In the genomic region with DNA sequence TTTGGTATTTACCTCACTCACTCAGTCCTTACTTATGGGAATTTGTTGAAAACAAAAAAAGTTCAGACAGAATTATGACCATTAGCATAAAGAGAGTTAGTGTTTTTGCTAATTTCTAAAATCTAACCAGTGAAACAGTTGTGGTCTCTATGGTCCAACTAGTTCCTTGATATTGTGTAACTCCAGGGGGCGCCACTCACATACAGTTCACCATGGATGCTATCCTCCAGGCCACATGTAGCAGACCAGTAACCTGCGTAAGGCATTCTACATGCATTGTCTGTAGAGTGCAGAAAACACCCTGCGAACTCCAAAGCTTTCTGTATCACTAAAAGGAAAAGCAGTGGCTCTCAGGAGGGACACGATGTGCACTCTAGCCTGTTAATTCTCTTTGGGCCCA, we compare ENCODE assay signal across 8 mouse cellular contexts.
DNase-seq lines count a peak whose midpoint lies in the region; ATAC-seq and TF ChIP-seq lines count a peak whose summit lies in the region.

No protein-coding gene starts in this region.

- peak; percentile 70 for TF ChIP-seq CTCF in heart, adult 2 months (IDR thresholded peaks at IDR 0.05)

- H3K9me3 ChIP-seq in heart, embryonic 11.5 days (replicated peaks; ENCODE audit: control insufficient read depth, low read length): no peaks in the 10 kb centered on the region

- WGBS in heart, adult 2 months: 53% methylated on average over 4 of the region's 4 CpGs
- WGBS in heart, embryonic 11.5 days (ENCODE audit: insufficient replicate concordance): 43% methylated on average over 4 of the region's 4 CpGs
- 41% methylated on average over 4 of the region's 4 CpGs for WGBS in large intestine, adult 2 months

- no peaks in the 10 kb centered on the region for H3K27me3 ChIP-seq in heart, adult 2 months (ENCODE audit: control insufficient read depth, insufficient read depth, low read length)
- no peaks in the 10 kb centered on the region for H3K27me3 ChIP-seq in heart, embryonic 11.5 days (ENCODE audit: control insufficient read depth, insufficient read depth, low read length)

- intact Hi-C loops in heart, adult 2 months (cut with DNase I): loop anchor here (1.0 to 10.0 kb wide), 2 partner anchors 253 to 568 kb away; no protein-coding TSS in a partner anchor
- intact Hi-C loops in gastrocnemius, postnatal 36 days (cut with DNase I): loop anchor here (5.0 kb wide), 2 partner anchors 71 to 156 kb away; no protein-coding TSS in a partner anchor

- H3K9ac ChIP-seq in heart, adult 2 months (ENCODE audit: low read depth, low read length): no peak overlapping the region
- no peak overlapping the region for H3K9ac ChIP-seq in heart, embryonic 11.5 days (ENCODE audit: low read depth, low read length)

- H3K27ac ChIP-seq in heart, adult 2 months: no peak overlapping the region
- H3K27ac ChIP-seq in heart, embryonic 11.5 days (ENCODE audit: low read depth, low read length): no peak overlapping the region

- TF ChIP-seq POLR2A in heart, adult 2 months (IDR thresholded peaks at IDR 0.05; ENCODE audit: insufficient read depth, low read depth, low read length): no peak

- H3K36me3 ChIP-seq in heart, adult 2 months (ENCODE audit: control insufficient read depth, insufficient read depth, low read length): no peaks in the 10 kb centered on the region; the same call in 1 of the 2 replicates
- H3K36me3 ChIP-seq in heart, embryonic 11.5 days (ENCODE audit: control insufficient read depth, insufficient read depth, low read length): no peaks in the 10 kb centered on the region

- no peaks in the 10 kb centered on the region for H3K79me2 ChIP-seq in heart, adult 2 months (replicated peaks; ENCODE audit: control insufficient read depth, insufficient read depth, low read length)

- no peak for TF ChIP-seq EP300 in heart, adult 2 months (IDR thresholded peaks at IDR 0.05; ENCODE audit: insufficient read depth, low read depth, low read length)

- H3K4me3 ChIP-seq in heart, adult 2 months: no peak overlapping the region
- no peak overlapping the region for H3K4me3 ChIP-seq in heart, embryonic 11.5 days (ENCODE audit: low read depth, low read length)

- peak; percentile 16 to 30 for DNase-seq in heart, adult 2 months
- DNase-seq in WW6 (ENCODE audit: low read depth, low spot score): peak; percentile 28
- DNase-seq in cerebellum, postnatal 25 days: peak; percentile 52 to 77
- DNase-seq in gastrocnemius, postnatal 36 days: peak; percentile 33 to 58
- peak; percentile 19 for DNase-seq in large intestine, adult 2 months (ENCODE audit: low read depth, low spot score)
- DNase-seq in lung, postnatal 14 days: peak; percentile 64
- DNase-seq in urinary bladder, postnatal 4 days (ENCODE audit: low spot score in 2 of 2): peak; percentile 25 to 70

- H3K4me1 ChIP-seq in heart, adult 2 months (ENCODE audit: control insufficient read depth, insufficient read depth, low read length): peaks cover 1% of the 10 kb centered on the region; the same call in 1 of the 2 replicates
- H3K4me1 ChIP-seq in heart, embryonic 11.5 days (ENCODE audit: control insufficient read depth, insufficient read depth, low read length): peaks cover 7% of the 10 kb centered on the region; the same call in 1 of the 2 replicates

- no peak overlapping the region for H3K4me2 ChIP-seq in heart, embryonic 11.5 days

- no peak for ATAC-seq in heart, embryonic 11.5 days (replicated peaks; ENCODE audit: insufficient number of reproducible peaks, low FRiP score, low TSS enrichment)
